Mouse (Mus musculus): ENCODE data around the gene Arhgap22. TPM values are rescaled to one million over a fixed set of nuclear protein-coding genes. Genes with fewer than 3 reads are reported as not detected.

Gene Arhgap22
- 2.5 TPM for polyA plus RNA-seq (2015; fragmentation: Illumina TruSeq; extraction: RNeasy Lipid Tissue Mini Kit (QIAGEN cat#74804); ENCODE audit: insufficient read depth, low replicate concordance)

GRCm38 (mm10) chr14:33213823-33214766 lies at the start of gene Arhgap22:
Gene Arhgap22, plus strand, starts transcription at chr14:33214026.

GRCm38 (mm10) chr14:33185068-33185800 lies 28.6 kb upstream of the Arhgap22 start, which contains the start of gene Wdfy4:
Gene Wdfy4, minus strand, starts transcription at chr14:33185508.

Other genes with a start within 250 kb of the Arhgap22 start
- 0.17 TPM for gene Lrrc18, start 222.6 kb upstream of the Arhgap22 start, polyA plus RNA-seq (2015; fragmentation: Illumina TruSeq; extraction: RNeasy Lipid Tissue Mini Kit (QIAGEN cat#74804); ENCODE audit: insufficient read depth, low replicate concordance)
- gene Wdfy4, start 28.5 kb upstream of the Arhgap22 start, polyA plus RNA-seq (2015; fragmentation: Illumina TruSeq; extraction: RNeasy Lipid Tissue Mini Kit (QIAGEN cat#74804); ENCODE audit: insufficient read depth, low replicate concordance) = 125 TPM
- gene Mapk8, start 233.1 kb downstream of the Arhgap22 start, polyA plus RNA-seq (2015; fragmentation: Illumina TruSeq; extraction: RNeasy Lipid Tissue Mini Kit (QIAGEN cat#74804); ENCODE audit: insufficient read depth, low replicate concordance) = 47.8 TPM

Data from spleen, adult 10 weeks (tissue).